Mouse (Mus musculus): ENCODE data around the gene Btn2a2. TPM values are rescaled to one million over a fixed set of nuclear protein-coding genes. Genes with fewer than 3 reads are reported as not detected.
A peak's percentile ranks its signal among the peaks of the same experiment; 100 is the strongest.

Gene Btn2a2
- total RNA-seq, 2 experiments from 2014 or later, result 0.17 TPM; not detected in 1

GRCm38 (mm10) chr13:23523976-23524375 lies 35.3 kb upstream of the Btn2a2 start:
- no peak for DNase-seq (ENCODE audit: low spot score in 2 of 2)

- peak in 1 of 2 experiments; percentile 46 for DNase-seq (ENCODE audit: low spot score in 2 of 2)
These were observed 33.0 kb upstream of the Btn2a2 start for GRCm38 (mm10) chr13:23521703-23522102.

GRCm38 (mm10) chr13:23519416-23519815 lies 30.8 kb upstream of the Btn2a2 start:
- no peak for DNase-seq (ENCODE audit: low spot score in 2 of 2)

GRCm38 (mm10) chr13:23518885-23519284 lies 30.2 kb upstream of the Btn2a2 start:
- DNase-seq (ENCODE audit: low spot score in 2 of 2), result no peak

GRCm38 (mm10) chr13:23518295-23518603 lies 29.6 kb upstream of the Btn2a2 start:
- no peak for DNase-seq (ENCODE audit: low spot score in 2 of 2)

GRCm38 (mm10) chr13:23517603-23518294 lies 29.1 kb upstream of the Btn2a2 start:
- DNase-seq (ENCODE audit: low spot score in 2 of 2), result peak; percentile 65 to 83

- DNase-seq (ENCODE audit: low spot score in 2 of 2), result no peak
These were observed 28.4 kb upstream of the Btn2a2 start for GRCm38 (mm10) chr13:23516822-23517602.

GRCm38 (mm10) chr13:23515826-23516620 lies 27.4 kb upstream of the Btn2a2 start:
- no peak for DNase-seq (ENCODE audit: low spot score in 2 of 2)

- DNase-seq (ENCODE audit: low spot score in 2 of 2), result no peak
These were observed 26.6 kb upstream of the Btn2a2 start for GRCm38 (mm10) chr13:23515281-23515680.

GRCm38 (mm10) chr13:23513517-23513916 lies 24.9 kb upstream of the Btn2a2 start:
- DNase-seq (ENCODE audit: low spot score in 2 of 2), result no peak

- DNase-seq (ENCODE audit: low spot score in 2 of 2), result no peak
These were observed 21.5 kb upstream of the Btn2a2 start for GRCm38 (mm10) chr13:23510127-23510526.

GRCm38 (mm10) chr13:23506819-23507515 lies 18.3 kb upstream of the Btn2a2 start:
- DNase-seq (ENCODE audit: low spot score in 2 of 2), result no peak

- no peak for DNase-seq (ENCODE audit: low spot score in 2 of 2)
These were observed 17.7 kb upstream of the Btn2a2 start for GRCm38 (mm10) chr13:23506351-23506750.

- DNase-seq (ENCODE audit: low spot score in 2 of 2), result no peak
These were observed 17.1 kb upstream of the Btn2a2 start for GRCm38 (mm10) chr13:23505662-23506345.

GRCm38 (mm10) chr13:23503797-23504196 lies 15.1 kb upstream of the Btn2a2 start:
- no peak for DNase-seq (ENCODE audit: low spot score in 2 of 2)

GRCm38 (mm10) chr13:23502916-23503315 lies 14.3 kb upstream of the Btn2a2 start:
- DNase-seq (ENCODE audit: low spot score in 2 of 2), result no peak

GRCm38 (mm10) chr13:23502031-23502567 lies 13.4 kb upstream of the Btn2a2 start:
- DNase-seq (ENCODE audit: low spot score in 2 of 2), result no peak

- no peak for DNase-seq (ENCODE audit: low spot score in 2 of 2)
These were observed 12.9 kb upstream of the Btn2a2 start for GRCm38 (mm10) chr13:23501511-23501910.

- no peak for DNase-seq (ENCODE audit: low spot score in 2 of 2)
These were observed 12.0 kb upstream of the Btn2a2 start for GRCm38 (mm10) chr13:23500424-23501200.

GRCm38 (mm10) chr13:23499943-23500342 lies 11.3 kb upstream of the Btn2a2 start:
- DNase-seq (ENCODE audit: low spot score in 2 of 2), result no peak

Data from adrenal gland, postnatal 4 days (tissue).